Mouse (Mus musculus) limb, embryonic 14.5 days (tissue): ENCODE results near the gene Gm867. TPM values are rescaled to one million over a fixed set of nuclear protein-coding genes. Genes with fewer than 3 reads are reported as not detected.

ENCODE experiments used
- ATAC-seq: fragments of 200-750 bp; cut with Nextera tagmentation; 2 replicates; pipeline ENCODE4 v1.8.0; 2017; ENCODE audit warnings: low read depth, moderate number of reproducible peaks, moderate TSS enrichment; ENCODE audit not compliant: low FRiP score
- DNase-seq: peaks from one replicate; pipeline ENCODE4 v3.0.0-alpha.2; 2015; ENCODE audit warnings: low spot score
- H3K27ac ChIP-seq: fragments of 300-500 bp; sonication (generic); replicated peaks from 2 replicates; pipeline ENCODE4 v1.5.1; 2014; ENCODE audit warnings: low read depth, mild to moderate bottlenecking, low read length, moderate library complexity, mixed read lengths
- H3K27me3 ChIP-seq: fragments of 300-500 bp; sonication (generic); 2 replicates; pipeline ENCODE4 v1.6.1; 2014; ENCODE audit warnings: low read length, mixed read lengths; ENCODE audit not compliant: control insufficient read depth, insufficient read depth
- H3K36me3 ChIP-seq: fragments of 300-500 bp; sonication (generic); 2 replicates; pipeline ENCODE4 v1.6.1; 2014; ENCODE audit warnings: mild to moderate bottlenecking, low read length, moderate library complexity, mixed read lengths; ENCODE audit not compliant: control insufficient read depth, insufficient read depth
- H3K4me1 ChIP-seq: fragments of 300-500 bp; sonication (generic); 2 replicates; pipeline ENCODE4 v1.6.1; 2014; ENCODE audit warnings: antibody characterized with exemption, low read length, mixed read lengths; ENCODE audit not compliant: control insufficient read depth, insufficient read depth
- H3K4me2 ChIP-seq: fragments of 300-500 bp; sonication (generic); replicated peaks from 2 replicates; pipeline ENCODE4 v1.6.1; 2014; ENCODE audit warnings: low read depth, mild to moderate bottlenecking, low read length, moderate library complexity; ENCODE audit not compliant: severe bottlenecking
- H3K4me3 ChIP-seq: fragments of 300-500 bp; sonication (generic); replicated peaks from 2 replicates; pipeline ENCODE4 v1.5.1; 2014; ENCODE audit warnings: low read length
- H3K9ac ChIP-seq: fragments of 300-500 bp; sonication (generic); 2 replicates; pipeline ENCODE4 v1.6.1; 2014; ENCODE audit warnings: mild to moderate bottlenecking, low read depth, low read length, moderate library complexity; ENCODE audit not compliant: severe bottlenecking
- H3K9me3 ChIP-seq: fragments of 300-500 bp; sonication (generic); 2 replicates; pipeline ENCODE4 v1.6.1; 2016; ENCODE audit warnings: low read length; ENCODE audit not compliant: control insufficient read depth
- POLR2A ChIP-seq: fragments of 200-500 bp; IDR thresholded peaks from 2 replicates; pipeline ENCODE4 v1.8.0; 2012; ENCODE audit warnings: inconsistent platforms, mild to moderate bottlenecking, moderate library complexity, borderline replicate concordance; ENCODE audit not compliant: insufficient read depth, insufficient read length; ENCODE audit errors: extremely low read depth
- WGBS: fragments of 180-500 bp; shearing (Covaris S2); extraction: QIAGEN DNeasy Blood & Tissue Kit; methylation state at CpG from one replicate; pipeline ENCODE4 v1.1.7; 2014; 5-methylcytosine and 5-hydroxymethylcytosine counted together
- polyA plus RNA-seq, 2 experiments: library from polyadenylated mRNA; depleted of rRNA in 1 of 2; stranded (reverse) in 1 of 2; unstranded in 1 of 2; fragments of >200 nt; fragmentation: Nextera tagmentation in 1 of 2; extraction: Ambion mirVana in 1 of 2; gene quantifications; 2 replicates each; pipeline versions ENCODE4 v1.2.1 to v1.2.3; 2012 to 2014

The Gm867 gene
- 0.16 TPM in 1 of 2 replicates, not detected in the other for polyA plus RNA-seq (2012; rRNA removed)
- polyA plus RNA-seq (2014; fragmentation: Nextera tagmentation; extraction: Ambion mirVana), result 0.33 TPM in 1 of 2 replicates, not detected in the other

GRCm38 (mm10) chr10:75940520-75940919 lies at the start of gene Gm867:
Gm867 (minus strand) TSS chr10:75940672.
- TF ChIP-seq POLR2A, result no peak
- Histone ChIP-seq H3K27ac (no peak within 1 kb of the TSS), H3K9me3 (no peaks in the 10 kb centered on the region), H3K4me1 (peaks cover 4% of the 10 kb centered on the region), H3K27me3 (peaks cover 21% of the 10 kb centered on the region), H3K4me3 (no peak within 1 kb of the TSS), H3K4me2 (no peak within 1 kb of the TSS), H3K36me3 (no peaks in the 10 kb centered on the region), H3K9ac (no peak within 1 kb of the TSS)
- DNase-seq (no peak), ATAC-seq (no peak)
- 72% methylated on average over 5 of the region's 5 CpGs for WGBS

GRCm38 (mm10) chr10:75979432-75979831 lies 39.0 kb upstream of the Gm867 start:
- no peak for DNase-seq
- Histone ChIP-seq H3K27me3 (no peaks in the 10 kb centered on the region), H3K9me3 (no peaks in the 10 kb centered on the region), H3K4me1 (no peaks in the 10 kb centered on the region), H3K36me3 (no peaks in the 10 kb centered on the region), H3K27ac (no peak overlapping the region), H3K9ac (no peak overlapping the region), H3K4me2 (no peak overlapping the region), H3K4me3 (no peak overlapping the region)
- 88% methylated on average over 3 of the region's 3 CpGs for WGBS
- TF ChIP-seq POLR2A, result no peak
- no peak for ATAC-seq

- H3K36me3 ChIP-seq, result no peaks in the 10 kb centered on the region
- H3K9me3 ChIP-seq, result no peaks in the 10 kb centered on the region
- WGBS, result 92% methylated on average over 5 of the region's 5 CpGs
- DNase-seq (no peak), ATAC-seq (no peak)
- no peak overlapping the region for H3K4me3 ChIP-seq
- H3K4me2 ChIP-seq, result no peak overlapping the region
- H3K27ac ChIP-seq, result no peak overlapping the region
- no peaks in the 10 kb centered on the region for H3K4me1 ChIP-seq
- no peak overlapping the region for H3K9ac ChIP-seq
- no peak for TF ChIP-seq POLR2A
- no peaks in the 10 kb centered on the region for H3K27me3 ChIP-seq
These were observed 38.3 kb upstream of the Gm867 start for GRCm38 (mm10) chr10:75978835-75979157.

- H3K9ac ChIP-seq, result no peak overlapping the region
- DNase-seq (no peak), ATAC-seq (no peak)
- no peak for TF ChIP-seq POLR2A
- no peaks in the 10 kb centered on the region for H3K36me3 ChIP-seq
- H3K4me1 ChIP-seq, result no peaks in the 10 kb centered on the region
- WGBS, result 48% methylated on average over 10 of the region's 10 CpGs
- no peak overlapping the region for H3K4me3 ChIP-seq
- no peaks in the 10 kb centered on the region for H3K9me3 ChIP-seq
- no peak overlapping the region for H3K4me2 ChIP-seq
- H3K27me3 ChIP-seq, result no peaks in the 10 kb centered on the region
- H3K27ac ChIP-seq, result no peak overlapping the region
These were observed 37.8 kb upstream of the Gm867 start for GRCm38 (mm10) chr10:75978119-75978834.

GRCm38 (mm10) chr10:75975216-75975615 lies 34.7 kb upstream of the Gm867 start:
- Histone ChIP-seq H3K27me3 (no peaks in the 10 kb centered on the region), H3K4me2 (no peak overlapping the region), H3K27ac (no peak overlapping the region), H3K4me1 (no peaks in the 10 kb centered on the region), H3K9ac (no peak overlapping the region), H3K9me3 (no peaks in the 10 kb centered on the region), H3K4me3 (no peak overlapping the region), H3K36me3 (no peaks in the 10 kb centered on the region)
- ATAC-seq, result no peak
- no peak for TF ChIP-seq POLR2A
- 73% methylated on average over 5 of the region's 5 CpGs for WGBS
- DNase-seq, result no peak
